Mouse (Mus musculus) ES-Bruce4 (cell line): ENCODE data around the gene Zp2. TPM values are rescaled to one million over a fixed set of nuclear protein-coding genes. Genes with fewer than 3 reads are reported as not detected.

Source experiments
- H3K27ac ChIP-seq: 2 replicates; pipeline ENCODE4 v1.5.1; 2012; ENCODE audit warnings: low read length, inconsistent platforms; ENCODE audit not compliant: insufficient read depth
- H3K27me3 ChIP-seq: 2 replicates; pipeline ENCODE4 v1.6.1; 2012; ENCODE audit warnings: mild to moderate bottlenecking, low read length, inconsistent platforms; ENCODE audit not compliant: control insufficient read depth, poor library complexity, insufficient read depth, severe bottlenecking
- H3K36me3 ChIP-seq: 2 replicates; pipeline ENCODE4 v1.6.1; 2012; ENCODE audit warnings: inconsistent platforms, mild to moderate bottlenecking, low read length, moderate library complexity; ENCODE audit not compliant: control insufficient read depth, poor library complexity, insufficient read depth, severe bottlenecking
- H3K4me1 ChIP-seq: one replicate; pipeline ENCODE4 v1.8.1; 2011; ENCODE audit warnings: low read length; ENCODE audit not compliant: control insufficient read depth, insufficient read depth
- H3K4me3 ChIP-seq: 2 replicates; pipeline ENCODE4 v1.5.1; 2011; ENCODE audit warnings: low read depth, mild to moderate bottlenecking, low read length
- H3K9ac ChIP-seq: 2 replicates; pipeline ENCODE4 v1.6.1; 2012; ENCODE audit warnings: low read depth, mild to moderate bottlenecking, inconsistent platforms; ENCODE audit not compliant: poor library complexity, severe bottlenecking
- H3K9me3 ChIP-seq: replicated peaks from 2 replicates; pipeline ENCODE4 v1.6.1; 2012; ENCODE audit warnings: mild to moderate bottlenecking, low read length, inconsistent platforms; ENCODE audit not compliant: control insufficient read depth, poor library complexity, insufficient read depth, severe bottlenecking
- CTCF ChIP-seq: IDR thresholded peaks from one replicate; pipeline ENCODE4 v1.8.1; 2011; ENCODE audit warnings: low read depth, low read length
- EP300 ChIP-seq: IDR thresholded peaks from 2 replicates; pipeline ENCODE4 v1.6.1; 2011; ENCODE audit warnings: low read depth, low read length; ENCODE audit not compliant: insufficient read depth
- POLR2A ChIP-seq: IDR thresholded peaks from one replicate; pipeline ENCODE4 v1.8.1; 2011; ENCODE audit warnings: low read length; ENCODE audit not compliant: insufficient read depth
- polyA plus RNA-seq: library from polyadenylated mRNA; stranded (reverse); fragments of >200 nt; gene quantifications from 2 replicates; pipeline ENCODE4 v1.2.4, GENCODE M21; 2011; ENCODE audit warnings: low read depth; ENCODE audit not compliant: missing spikeins, insufficient read depth, insufficient read length

The Zp2 gene
- polyA plus RNA-seq, 1 experiment, result not detected

- no peaks in the 10 kb centered on the region for H3K36me3 ChIP-seq
- no peaks in the 10 kb centered on the region; the same call in 1 of the 2 replicates for H3K27me3 ChIP-seq
- no peak for TF ChIP-seq EP300
- no peak for TF ChIP-seq CTCF
- no peak for TF ChIP-seq POLR2A
- H3K27ac ChIP-seq, result no peak overlapping the region
- H3K4me3 ChIP-seq, result no peak overlapping the region
- no peaks in the 10 kb centered on the region for H3K4me1 ChIP-seq
- H3K9me3 ChIP-seq, result no peaks in the 10 kb centered on the region
- H3K9ac ChIP-seq, result no peak overlapping the region
Observed at GRCm38 (mm10) chr7:120182891-120183290, 37.8 kb upstream of the Zp2 start.

GRCm38 (mm10) chr7:120181401-120182230 lies 36.5 kb upstream of the Zp2 start:
- no peak overlapping the region for H3K9ac ChIP-seq
- H3K36me3 ChIP-seq, result no peaks in the 10 kb centered on the region
- no peak overlapping the region for H3K27ac ChIP-seq
- no peaks in the 10 kb centered on the region; the same call in 1 of the 2 replicates for H3K27me3 ChIP-seq
- H3K9me3 ChIP-seq, result no peaks in the 10 kb centered on the region
- H3K4me3 ChIP-seq, result no peak overlapping the region
- H3K4me1 ChIP-seq, result no peaks in the 10 kb centered on the region
- TF ChIP-seq POLR2A (no peak), CTCF (no peak), EP300 (no peak)

GRCm38 (mm10) chr7:120180547-120180946 lies 35.5 kb upstream of the Zp2 start:
- Histone ChIP-seq H3K4me1 (no peaks in the 10 kb centered on the region), H3K27me3 (no peaks in the 10 kb centered on the region; the same call in 1 of the 2 replicates), H3K9ac (no peak overlapping the region), H3K36me3 (no peaks in the 10 kb centered on the region), H3K4me3 (no peak overlapping the region), H3K27ac (no peak overlapping the region), H3K9me3 (no peaks in the 10 kb centered on the region)
- TF ChIP-seq EP300 (no peak), POLR2A (no peak), CTCF (no peak)

GRCm38 (mm10) chr7:120178935-120179334 lies 33.8 kb upstream of the Zp2 start:
- H3K4me1 ChIP-seq, result peaks cover 2% of the 10 kb centered on the region
- H3K27ac ChIP-seq, result no peak overlapping the region
- no peaks in the 10 kb centered on the region for H3K36me3 ChIP-seq
- H3K27me3 ChIP-seq, result no peaks in the 10 kb centered on the region
- TF ChIP-seq CTCF (no peak), EP300 (no peak), POLR2A (no peak)
- H3K9me3 ChIP-seq, result no peaks in the 10 kb centered on the region
- no peak overlapping the region for H3K9ac ChIP-seq
- no peak overlapping the region for H3K4me3 ChIP-seq

GRCm38 (mm10) chr7:120177611-120178010 lies 32.5 kb upstream of the Zp2 start:
- H3K4me3 ChIP-seq, result no peak overlapping the region
- TF ChIP-seq POLR2A (no peak), EP300 (no peak), CTCF (no peak)
- peaks cover 2% of the 10 kb centered on the region for H3K4me1 ChIP-seq
- no peaks in the 10 kb centered on the region for H3K36me3 ChIP-seq
- no peaks in the 10 kb centered on the region for H3K27me3 ChIP-seq
- no peaks in the 10 kb centered on the region for H3K9me3 ChIP-seq
- no peak overlapping the region for H3K9ac ChIP-seq
- no peak overlapping the region for H3K27ac ChIP-seq

- H3K4me1 ChIP-seq, result peaks cover 2% of the 10 kb centered on the region
- TF ChIP-seq EP300 (no peak), POLR2A (no peak), CTCF (no peak)
- no peak overlapping the region for H3K4me3 ChIP-seq
- no peak overlapping the region for H3K27ac ChIP-seq
- H3K9me3 ChIP-seq, result no peaks in the 10 kb centered on the region
- H3K9ac ChIP-seq, result no peak overlapping the region
- no peaks in the 10 kb centered on the region for H3K36me3 ChIP-seq
- H3K27me3 ChIP-seq, result no peaks in the 10 kb centered on the region
Observed at GRCm38 (mm10) chr7:120174723-120175504, 29.8 kb upstream of the Zp2 start.
